Mouse (Mus musculus) spleen, adult 2 months (tissue): Measurements from ENCODE around the gene Camk1d. TPM values are rescaled to one million over a fixed set of nuclear protein-coding genes. Genes with fewer than 3 reads are reported as not detected.
"Not testable (repeated sequence)": the region's sequence is repeated elsewhere in the genome, so short reads cannot be mapped to it uniquely, and the experiment has no call there.

Source experiments
- DNase-seq, 2 experiments: peaks; one replicate each; pipeline versions ENCODE4 v3.0.0 to v3.0.0-alpha.2; 2012 to 2021; ENCODE audit warnings: low spot score in 2 of 2, low read depth in 1 of 2
- H3K27ac ChIP-seq: fragments of 200-500 bp; 2 replicates; pipeline ENCODE4 v1.5.1; 2012; ENCODE audit warnings: low read length, inconsistent platforms; ENCODE audit not compliant: insufficient read depth
- H3K27me3 ChIP-seq: fragments of 200-500 bp; 2 replicates; pipeline ENCODE4 v1.6.1; 2012; ENCODE audit warnings: mild to moderate bottlenecking, moderate library complexity, low read length, inconsistent platforms; ENCODE audit not compliant: control insufficient read depth, insufficient read depth
- H3K36me3 ChIP-seq: fragments of 200-500 bp; 2 replicates; pipeline ENCODE4 v1.6.1; 2012; ENCODE audit warnings: mild to moderate bottlenecking, low read length, inconsistent platforms; ENCODE audit not compliant: control insufficient read depth, insufficient read depth
- H3K4me1 ChIP-seq: fragments of 200-500 bp; 2 replicates; pipeline ENCODE4 v1.6.1; 2011; ENCODE audit warnings: inconsistent platforms; ENCODE audit not compliant: control insufficient read depth, insufficient read depth, insufficient read length
- H3K4me3 ChIP-seq: fragments of 200-500 bp; 2 replicates; pipeline ENCODE4 v1.5.1; 2011; ENCODE audit warnings: mild to moderate bottlenecking, inconsistent platforms; ENCODE audit not compliant: insufficient read depth, insufficient read length; ENCODE audit errors: extremely low read depth
- CTCF ChIP-seq: fragments of 200-500 bp; IDR thresholded peaks from 2 replicates; pipeline ENCODE4 v1.5.1; 2011; ENCODE audit warnings: mild to moderate bottlenecking, inconsistent platforms; ENCODE audit not compliant: insufficient read depth, insufficient read length, insufficient replicate concordance; ENCODE audit errors: extremely low read depth
- POLR2A ChIP-seq: fragments of 200-500 bp; IDR thresholded peaks from 2 replicates; pipeline ENCODE4 v1.6.1; 2011; ENCODE audit warnings: low read depth, low read length, inconsistent platforms
- WGBS: fragments of 180-500 bp; shearing (Covaris S2); methylation state at CpG from one replicate; pipeline ENCODE4 v1.1.7; 2018; 5-methylcytosine and 5-hydroxymethylcytosine counted together
- polyA plus RNA-seq: library from polyadenylated mRNA; depleted of rRNA; stranded (reverse); fragments of >200 nt; gene quantifications from 2 replicates; pipeline ENCODE4 v1.2.3, GENCODE M21; 2012; rRNA removed

The Camk1d gene
- polyA plus RNA-seq, 1 experiment: 5.8 TPM

DNA sequence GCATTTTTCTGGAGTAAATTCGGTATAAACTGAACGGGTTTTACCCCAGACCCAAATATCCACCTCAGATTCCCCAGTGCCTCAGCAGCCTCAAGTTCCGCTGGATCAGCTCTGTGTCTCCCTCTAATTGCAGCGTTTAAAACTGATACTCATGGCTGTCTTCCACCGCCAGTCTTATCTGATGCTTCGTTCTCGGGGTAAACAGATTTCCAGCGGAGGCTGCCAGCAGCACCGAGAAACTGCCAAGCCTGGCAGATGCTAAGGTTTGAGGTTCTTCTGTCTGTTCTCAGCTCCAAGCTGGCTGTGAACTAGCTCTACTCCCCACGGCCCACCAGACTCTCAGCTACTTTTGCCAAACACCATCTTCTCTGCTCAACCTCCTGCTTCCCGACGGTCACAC lies 464.3 kb downstream of the Camk1d start:
- no peak overlapping the region for H3K27ac ChIP-seq
- TF ChIP-seq CTCF (no peak), POLR2A (no peak)
- no peak for DNase-seq
- no peaks in the 10 kb centered on the region for H3K27me3 ChIP-seq
- H3K4me3 ChIP-seq: no peak overlapping the region
- 82% methylated on average over 12 of the region's 12 CpGs for WGBS
- H3K36me3 ChIP-seq: no peaks in the 10 kb centered on the region
- no peaks in the 10 kb centered on the region for H3K4me1 ChIP-seq

DNA sequence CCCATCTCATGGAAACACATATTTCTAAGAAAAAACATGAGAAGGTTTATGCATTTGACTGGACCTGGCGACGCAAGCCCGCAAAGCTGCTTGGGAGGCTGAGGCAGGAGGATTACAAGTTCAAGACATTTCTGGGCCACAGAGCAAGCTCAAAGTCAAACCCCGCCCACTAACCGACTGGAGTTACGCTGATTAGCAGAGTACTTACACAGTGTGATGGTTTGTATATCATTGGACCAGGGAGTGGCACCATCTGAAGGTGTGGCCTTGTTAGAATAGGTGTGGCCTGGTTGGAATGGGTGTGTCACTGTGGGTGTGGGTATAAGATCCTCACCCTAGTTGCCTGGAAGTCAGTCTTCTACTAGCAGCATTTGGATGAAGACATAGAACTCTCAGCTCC lies 465.1 kb downstream of the Camk1d start:
- 92% methylated on average over 6 of the region's 6 CpGs for WGBS
- H3K36me3 ChIP-seq, H3K27me3 ChIP-seq, DNase-seq, H3K27ac ChIP-seq, H3K4me3 ChIP-seq, H3K4me1 ChIP-seq: not testable (repeated sequence)

Other genes with a start within 250 kb of the Camk1d start
- 5.1 TPM in 2 replicates for gene Nudt5, start 130.5 kb upstream of the Camk1d start, polyA plus RNA-seq
- 27.6 and 29.2 TPM in 2 replicates for gene Cdc123, start 130.6 kb upstream of the Camk1d start, polyA plus RNA-seq
- gene Gm13199, start 148.4 kb upstream of the Camk1d start, polyA plus RNA-seq: 1.2 and 1.3 TPM in 2 replicates
- gene Sec61a2, start 180.9 kb upstream of the Camk1d start, polyA plus RNA-seq: 9.6 and 12.8 TPM in 2 replicates
- 0.32 and 0.49 TPM in 2 replicates for gene Dhtkd1, start 228.3 kb upstream of the Camk1d start, polyA plus RNA-seq
- 1.6 and 2.4 TPM in 2 replicates for gene Upf2, start 237.0 kb upstream of the Camk1d start, polyA plus RNA-seq